Mouse (Mus musculus) hindbrain, embryonic 14.5 days (tissue): ENCODE data around the gene Zfyve9. TPM values are rescaled to one million over a fixed set of nuclear protein-coding genes. Genes with fewer than 3 reads are reported as not detected.

ENCODE experiments used
- ATAC-seq: fragments of 200-750 bp; cut with Nextera tagmentation; 2 replicates; pipeline ENCODE4 v1.8.0; 2017; ENCODE audit warnings: moderate number of reproducible peaks, mild to moderate bottlenecking, moderate TSS enrichment, moderate library complexity; ENCODE audit not compliant: low FRiP score
- DNase-seq: peaks from one replicate; pipeline ENCODE4 v3.0.0-alpha.2; 2015; ENCODE audit warnings: low spot score
- H3K27ac ChIP-seq: fragments of 300-500 bp; sonication (generic); 2 replicates; pipeline ENCODE4 v1.5.1; 2014; ENCODE audit warnings: mild to moderate bottlenecking, moderate library complexity
- H3K27me3 ChIP-seq: fragments of 300-500 bp; sonication (generic); 2 replicates; pipeline ENCODE4 v1.6.1; 2014; ENCODE audit warnings: mild to moderate bottlenecking, low read length, mixed read lengths; ENCODE audit not compliant: control insufficient read depth, insufficient read depth
- H3K36me3 ChIP-seq: fragments of 300-500 bp; sonication (generic); replicated peaks from 2 replicates; pipeline ENCODE4 v1.6.1; 2014; ENCODE audit not compliant: control insufficient read depth, insufficient read depth
- H3K4me1 ChIP-seq: fragments of 300-500 bp; sonication (generic); replicated peaks from 2 replicates; pipeline ENCODE4 v1.6.1; 2014; ENCODE audit warnings: antibody characterized with exemption, low read length, mixed read lengths; ENCODE audit not compliant: control insufficient read depth, insufficient read depth
- H3K4me2 ChIP-seq: fragments of 300-500 bp; sonication (generic); replicated peaks from 2 replicates; pipeline ENCODE4 v1.6.1; 2014; ENCODE audit warnings: mild to moderate bottlenecking, moderate library complexity
- H3K4me3 ChIP-seq: fragments of 300-500 bp; sonication (generic); replicated peaks from 2 replicates; pipeline ENCODE4 v1.5.1; 2014; ENCODE audit warnings: mild to moderate bottlenecking, low read length
- H3K9ac ChIP-seq: fragments of 300-500 bp; sonication (generic); 2 replicates; pipeline ENCODE4 v1.6.1; 2014
- H3K9me3 ChIP-seq: fragments of 300-500 bp; sonication (generic); 2 replicates; pipeline ENCODE4 v1.6.1; 2016; ENCODE audit warnings: low read length; ENCODE audit not compliant: control insufficient read depth
- WGBS: fragments of 180-500 bp; shearing (Covaris S2); extraction: QIAGEN DNeasy Blood & Tissue Kit; methylation state at CpG from one replicate; pipeline ENCODE4 v1.1.7; 2014; 5-methylcytosine and 5-hydroxymethylcytosine counted together
- polyA plus RNA-seq: library from polyadenylated mRNA; unstranded; fragments of >200 nt; fragmentation: Nextera tagmentation; extraction: Ambion mirVana; gene quantifications from 2 replicates; pipeline ENCODE4 v1.2.1, GENCODE M21; 2014

The Zfyve9 gene
- polyA plus RNA-seq, 1 experiment from 2014 or later: 8.2 TPM

GRCm38 (mm10) chr4:108746160-108746873 lies 34.3 kb downstream of the Zfyve9 start:
- H3K27ac ChIP-seq: no peak overlapping the region
- H3K4me3 ChIP-seq: no peak overlapping the region
- no peaks in the 10 kb centered on the region for H3K4me1 ChIP-seq
- no peak for DNase-seq
- no peaks in the 10 kb centered on the region for H3K27me3 ChIP-seq
- H3K9ac ChIP-seq: no peak overlapping the region
- no peaks in the 10 kb centered on the region for H3K9me3 ChIP-seq
- H3K4me2 ChIP-seq: no peak overlapping the region
- 96% methylated on average over 3 of the region's 3 CpGs for WGBS
- ATAC-seq: no peak
- no peaks in the 10 kb centered on the region for H3K36me3 ChIP-seq

GRCm38 (mm10) chr4:108731582-108731981 lies 49.0 kb downstream of the Zfyve9 start:
- no peaks in the 10 kb centered on the region for H3K4me1 ChIP-seq
- no peak overlapping the region for H3K4me3 ChIP-seq
- no peaks in the 10 kb centered on the region for H3K27me3 ChIP-seq
- no peak for ATAC-seq
- H3K4me2 ChIP-seq: no peak overlapping the region
- WGBS: 20% methylated on average over 3 of the region's 3 CpGs
- H3K36me3 ChIP-seq: no peaks in the 10 kb centered on the region
- H3K27ac ChIP-seq: no peak overlapping the region
- no peak overlapping the region for H3K9ac ChIP-seq
- H3K9me3 ChIP-seq: peaks cover 3% of the 10 kb centered on the region; the same call in 1 of the 2 replicates
- no peak for DNase-seq

GRCm38 (mm10) chr4:108730450-108730849 lies 50.1 kb downstream of the Zfyve9 start:
- WGBS: 78% methylated on average over 1 of the region's 1 CpGs
- H3K9me3 ChIP-seq: peaks cover 3% of the 10 kb centered on the region; the same call in 1 of the 2 replicates

GRCm38 (mm10) chr4:108724102-108724501 lies 56.5 kb downstream of the Zfyve9 start:
- WGBS: 96% methylated on average over 2 of the region's 2 CpGs
- Histone ChIP-seq H3K27ac (no peak overlapping the region), H3K4me1 (no peaks in the 10 kb centered on the region), H3K4me3 (no peak overlapping the region), H3K27me3 (no peaks in the 10 kb centered on the region), H3K4me2 (no peak overlapping the region), H3K36me3 (peaks cover 17% of the 10 kb centered on the region), H3K9ac (no peak overlapping the region), H3K9me3 (no peaks in the 10 kb centered on the region)
- no peak for ATAC-seq
- DNase-seq: no peak

More at GRCm38 (mm10) chr4:108730450-108730849, 50.1 kb downstream of the Zfyve9 start:
- Histone ChIP-seq H3K9ac (no peak overlapping the region), H3K27me3 (no peaks in the 10 kb centered on the region), H3K4me3 (no peak overlapping the region), H3K4me2 (no peak overlapping the region), H3K36me3 (peaks cover 2% of the 10 kb centered on the region; the same call in 1 of the 2 replicates), H3K4me1 (no peaks in the 10 kb centered on the region), H3K27ac (no peak overlapping the region)
- ATAC-seq (no peak), DNase-seq (no peak)

GRCm38 (mm10) chr4:108721245-108721784 lies 59.3 kb downstream of the Zfyve9 start:
- DNase-seq: no peak
- peaks cover 31% of the 10 kb centered on the region for H3K36me3 ChIP-seq
- no peak overlapping the region for H3K27ac ChIP-seq
- H3K4me3 ChIP-seq: no peak overlapping the region
- H3K27me3 ChIP-seq: no peaks in the 10 kb centered on the region
- no peak for ATAC-seq
- H3K9ac ChIP-seq: no peak overlapping the region
- 90% methylated on average over 3 of the region's 3 CpGs for WGBS
- no peak overlapping the region for H3K4me2 ChIP-seq
- no peaks in the 10 kb centered on the region for H3K4me1 ChIP-seq
- H3K9me3 ChIP-seq: no peaks in the 10 kb centered on the region

GRCm38 (mm10) chr4:108719349-108719748 lies 61.2 kb downstream of the Zfyve9 start, which contains the start of gene 3110021N24Rik:
3110021N24Rik (plus strand) TSS chr4:108719649.
- H3K4me3 ChIP-seq: no peak within 1 kb of the TSS
- WGBS: 83% methylated on average over 5 of the region's 5 CpGs
- H3K27me3 ChIP-seq: no peaks in the 10 kb centered on the region
- H3K4me2 ChIP-seq: no peak within 1 kb of the TSS
- no peak within 1 kb of the TSS for H3K27ac ChIP-seq
- H3K9me3 ChIP-seq: no peaks in the 10 kb centered on the region
- peaks cover 24% of the 10 kb centered on the region for H3K36me3 ChIP-seq
- H3K4me1 ChIP-seq: no peaks in the 10 kb centered on the region
- H3K9ac ChIP-seq: no peak within 1 kb of the TSS
- no peak for DNase-seq
- no peak for ATAC-seq

- Histone ChIP-seq H3K9ac (no peak overlapping the region), H3K9me3 (no peaks in the 10 kb centered on the region), H3K27me3 (no peaks in the 10 kb centered on the region), H3K4me2 (no peak overlapping the region), H3K4me1 (no peaks in the 10 kb centered on the region), H3K27ac (no peak overlapping the region), H3K4me3 (no peak overlapping the region), H3K36me3 (no peaks in the 10 kb centered on the region; the same call in 1 of the 2 replicates)
- DNase-seq: no peak
- ATAC-seq: no peak
- 91% methylated on average over 5 of the region's 5 CpGs for WGBS
Observed at GRCm38 (mm10) chr4:108708209-108708608, 72.4 kb downstream of the Zfyve9 start.

GRCm38 (mm10) chr4:108696934-108697333 lies 83.7 kb downstream of the Zfyve9 start:
- H3K9me3 ChIP-seq: no peaks in the 10 kb centered on the region
- H3K4me2 ChIP-seq: no peak overlapping the region
- no peak overlapping the region for H3K27ac ChIP-seq
- H3K27me3 ChIP-seq: no peaks in the 10 kb centered on the region
- H3K4me1 ChIP-seq: no peaks in the 10 kb centered on the region
- peaks cover 10% of the 10 kb centered on the region for H3K36me3 ChIP-seq
- H3K4me3 ChIP-seq: no peak overlapping the region
- no peak for ATAC-seq
- WGBS: 64% methylated on average over 3 of the region's 3 CpGs
- peak; percentile 59 for DNase-seq
- no peak overlapping the region for H3K9ac ChIP-seq

GRCm38 (mm10) chr4:108691469-108691868 lies 89.1 kb downstream of the Zfyve9 start:
- Histone ChIP-seq H3K27me3 (no peaks in the 10 kb centered on the region), H3K27ac (no peak overlapping the region), H3K36me3 (peaks cover 30% of the 10 kb centered on the region), H3K4me3 (no peak overlapping the region), H3K4me1 (no peaks in the 10 kb centered on the region), H3K9ac (no peak overlapping the region), H3K4me2 (no peak overlapping the region), H3K9me3 (no peaks in the 10 kb centered on the region)
- ATAC-seq (no peak), DNase-seq (no peak)
